Mouse (Mus musculus): ENCODE data around the gene Trmu.

DNA sequence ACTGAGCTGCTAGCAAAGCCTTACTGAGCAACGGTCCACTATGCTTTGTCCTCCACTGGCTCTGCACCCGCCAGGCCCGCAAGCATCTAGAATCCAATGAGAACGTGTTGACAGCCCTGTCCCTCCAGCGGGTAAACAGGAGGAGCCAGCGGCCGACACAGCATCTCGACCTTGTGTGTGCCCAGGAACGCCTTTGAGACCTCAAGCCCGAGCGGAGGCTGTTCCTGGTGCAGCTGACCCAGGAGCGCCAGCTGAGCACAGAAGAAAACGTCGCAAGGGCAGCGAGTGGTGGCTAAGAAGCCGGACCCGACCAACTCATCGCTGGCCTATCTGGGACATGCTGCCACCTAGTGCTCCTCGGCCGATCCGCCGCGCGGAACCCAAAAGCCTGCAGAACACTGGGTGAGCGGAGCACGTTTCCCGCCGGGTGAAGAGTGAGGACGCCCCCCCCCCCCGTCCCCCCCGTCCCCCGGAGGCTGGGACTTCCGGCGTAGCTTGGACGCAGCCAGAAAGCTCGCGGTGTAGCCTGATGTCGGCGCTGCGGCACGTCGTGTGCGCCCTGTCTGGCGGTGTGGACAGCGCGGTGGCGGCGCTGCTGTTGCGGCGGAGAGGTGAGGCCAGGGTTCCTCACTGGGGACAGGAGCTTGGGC is at the start of gene Trmu:
- TF ChIP-seq CTCF (IDR thresholded peaks at IDR 0.05; ENCODE audit: low read depth, low read length): peak; percentile 63
- TF ChIP-seq POLR2A (IDR thresholded peaks at IDR 0.05; ENCODE audit: insufficient read depth, low read length): peak; percentile 69
- no peak for TF ChIP-seq EP300 (IDR thresholded peaks at IDR 0.05; ENCODE audit: insufficient read depth, low read depth, low read length)

All from ES-Bruce4 (cell line).